Mouse (Mus musculus): ENCODE results near the gene Gnat1.

- TF ChIP-seq CTCF (IDR thresholded peaks at IDR 0.05; ENCODE audit: extremely low read depth, insufficient read depth, insufficient read length, insufficient replicate concordance), result no peak
- no peak for TF ChIP-seq POLR2A (IDR thresholded peaks at IDR 0.05; ENCODE audit: low read depth, low read length)
Observed at GRCm38 (mm10) chr9:107646975-107647374, 32.5 kb downstream of the Gnat1 start.

All from spleen, adult 2 months (tissue).